Mouse (Mus musculus): ENCODE results near the gene Gm11011. TPM values are rescaled to one million over a fixed set of nuclear protein-coding genes. Genes with fewer than 3 reads are reported as not detected.

Gene Gm11011
- polyA plus RNA-seq, 2 experiments: not detected

GRCm38 (mm10) chr2:169583476-169583875 lies 4.1 kb downstream of the Gm11011 start:
- ATAC-seq (ENCODE audit: insufficient read depth): no peak
- no peak overlapping the region for H3K4me3 ChIP-seq (ENCODE audit: insufficient read depth in 1 of 2, low read depth in 2 of 2, low read length in 2 of 2)
- H3K4me1 ChIP-seq (replicated peaks; ENCODE audit: control insufficient read depth in 2 of 2, insufficient read depth in 2 of 2, low read length in 1 of 2): no peaks in the 10 kb centered on the region
- TF ChIP-seq CTCF (IDR thresholded peaks at IDR 0.05; ENCODE audit: low read depth) (no peak), EP300 (IDR thresholded peaks at IDR 0.05; ENCODE audit: low read depth) (no peak)
- H3K9ac ChIP-seq (replicated peaks): no peak overlapping the region
- 50% methylated on average over 3 of the region's 3 CpGs for WGBS (ENCODE audit: insufficient replicate concordance)
- H3K27me3 ChIP-seq (ENCODE audit: control insufficient read depth, insufficient read depth, low read length): no peaks in the 10 kb centered on the region
- H3K4me2 ChIP-seq (ENCODE audit: low read depth): no peak overlapping the region
- no peaks in the 10 kb centered on the region for H3K36me3 ChIP-seq (replicated peaks; ENCODE audit: control insufficient read depth, insufficient read depth, low read depth)
- DNase-seq (ENCODE audit: low read depth in 3 of 3, low spot score in 3 of 3): no peak
- H3K27ac ChIP-seq: no peak overlapping the region
- H3K9me3 ChIP-seq (ENCODE audit: control insufficient read depth, low read length): no peaks in the 10 kb centered on the region

- TF ChIP-seq CTCF (IDR thresholded peaks at IDR 0.05; ENCODE audit: low read depth) (no peak), EP300 (IDR thresholded peaks at IDR 0.05; ENCODE audit: low read depth) (no peak)
- Histone ChIP-seq H3K9me3 (ENCODE audit: control insufficient read depth, low read length) (no peaks in the 10 kb centered on the region), H3K4me3 (ENCODE audit: insufficient read depth in 1 of 2, low read depth in 2 of 2, low read length in 2 of 2) (no peak overlapping the region), H3K27ac (no peak overlapping the region), H3K36me3 (replicated peaks; ENCODE audit: control insufficient read depth, insufficient read depth, low read depth) (no peaks in the 10 kb centered on the region), H3K27me3 (ENCODE audit: control insufficient read depth, insufficient read depth, low read length) (no peaks in the 10 kb centered on the region), H3K9ac (replicated peaks) (no peak overlapping the region), H3K4me2 (ENCODE audit: low read depth) (no peak overlapping the region), H3K4me1 (replicated peaks; ENCODE audit: control insufficient read depth in 2 of 2, insufficient read depth in 2 of 2, low read length in 1 of 2) (no peaks in the 10 kb centered on the region)
- DNase-seq (ENCODE audit: low read depth in 3 of 3, low spot score in 3 of 3) (no peak), ATAC-seq (ENCODE audit: insufficient read depth) (no peak)
- 71% methylated on average over 7 of the region's 7 CpGs for WGBS (ENCODE audit: insufficient replicate concordance)
Observed at GRCm38 (mm10) chr2:169577508-169578196, 9.9 kb downstream of the Gm11011 start.

GRCm38 (mm10) chr2:169570063-169570462 lies 17.5 kb downstream of the Gm11011 start:
- WGBS (ENCODE audit: insufficient replicate concordance): 66% methylated on average over 10 of the region's 10 CpGs
- no peaks in the 10 kb centered on the region for H3K27me3 ChIP-seq (ENCODE audit: control insufficient read depth, insufficient read depth, low read length)
- H3K27ac ChIP-seq: no peak overlapping the region
- no peaks in the 10 kb centered on the region for H3K36me3 ChIP-seq (replicated peaks; ENCODE audit: control insufficient read depth, insufficient read depth, low read depth)
- no peak for TF ChIP-seq EP300 (IDR thresholded peaks at IDR 0.05; ENCODE audit: low read depth)
- H3K4me3 ChIP-seq (ENCODE audit: insufficient read depth in 1 of 2, low read depth in 2 of 2, low read length in 2 of 2): no peak overlapping the region
- no peaks in the 10 kb centered on the region for H3K9me3 ChIP-seq (ENCODE audit: control insufficient read depth, low read length)
- H3K4me2 ChIP-seq (ENCODE audit: low read depth): no peak overlapping the region
- H3K4me1 ChIP-seq (replicated peaks; ENCODE audit: control insufficient read depth in 2 of 2, insufficient read depth in 2 of 2, low read length in 1 of 2): no peaks in the 10 kb centered on the region
- ATAC-seq (ENCODE audit: insufficient read depth) (no peak), DNase-seq (ENCODE audit: low read depth in 3 of 3, low spot score in 3 of 3) (no peak)
- H3K9ac ChIP-seq (replicated peaks): no peak overlapping the region

- Histone ChIP-seq H3K27me3 (ENCODE audit: control insufficient read depth, insufficient read depth, low read length) (no peaks in the 10 kb centered on the region), H3K27ac (no peak overlapping the region), H3K4me1 (replicated peaks; ENCODE audit: control insufficient read depth in 2 of 2, insufficient read depth in 2 of 2, low read length in 1 of 2) (no peaks in the 10 kb centered on the region), H3K9me3 (ENCODE audit: control insufficient read depth, low read length) (no peaks in the 10 kb centered on the region), H3K36me3 (replicated peaks; ENCODE audit: control insufficient read depth, insufficient read depth, low read depth) (no peaks in the 10 kb centered on the region), H3K4me2 (ENCODE audit: low read depth) (no peak overlapping the region), H3K4me3 (ENCODE audit: insufficient read depth in 1 of 2, low read depth in 2 of 2, low read length in 2 of 2) (no peak overlapping the region), H3K9ac (replicated peaks) (no peak overlapping the region)
- no peak for DNase-seq (ENCODE audit: low read depth in 3 of 3, low spot score in 3 of 3)
- TF ChIP-seq EP300 (IDR thresholded peaks at IDR 0.05; ENCODE audit: low read depth) (no peak), CTCF (IDR thresholded peaks at IDR 0.05; ENCODE audit: low read depth) (no peak)
- ATAC-seq (ENCODE audit: insufficient read depth): no peak
- 53% methylated on average over 4 of the region's 4 CpGs for WGBS (ENCODE audit: insufficient replicate concordance)
Observed at GRCm38 (mm10) chr2:169566159-169566558, 21.4 kb downstream of the Gm11011 start.

GRCm38 (mm10) chr2:169565751-169566150 lies 21.8 kb downstream of the Gm11011 start:
- Histone ChIP-seq H3K4me1 (replicated peaks; ENCODE audit: control insufficient read depth in 2 of 2, insufficient read depth in 2 of 2, low read length in 1 of 2) (no peaks in the 10 kb centered on the region), H3K4me2 (ENCODE audit: low read depth) (no peak overlapping the region), H3K9ac (replicated peaks) (no peak overlapping the region), H3K36me3 (replicated peaks; ENCODE audit: control insufficient read depth, insufficient read depth, low read depth) (no peaks in the 10 kb centered on the region), H3K27me3 (ENCODE audit: control insufficient read depth, insufficient read depth, low read length) (no peaks in the 10 kb centered on the region), H3K4me3 (ENCODE audit: insufficient read depth in 1 of 2, low read depth in 2 of 2, low read length in 2 of 2) (no peak overlapping the region), H3K27ac (no peak overlapping the region), H3K9me3 (ENCODE audit: control insufficient read depth, low read length) (no peaks in the 10 kb centered on the region)
- TF ChIP-seq EP300 (IDR thresholded peaks at IDR 0.05; ENCODE audit: low read depth): no peak
- no peak for TF ChIP-seq CTCF (IDR thresholded peaks at IDR 0.05; ENCODE audit: low read depth)
- ATAC-seq (ENCODE audit: insufficient read depth) (no peak), DNase-seq (ENCODE audit: low read depth in 3 of 3, low spot score in 3 of 3) (no peak)
- 58% methylated on average over 7 of the region's 7 CpGs for WGBS (ENCODE audit: insufficient replicate concordance)

Data from liver, embryonic 14.5 days (tissue).